Mouse (Mus musculus) embryonic fibroblast, embryonic 13.5 days (primary cell): ENCODE measurements around the gene Cntnap2. TPM values are rescaled to one million over a fixed set of nuclear protein-coding genes. Genes with fewer than 3 reads are reported as not detected.

Source experiments
- H3K27ac ChIP-seq: 2 replicates; pipeline ENCODE4 v1.5.1; 2012; ENCODE audit warnings: low read length, control low read depth, inconsistent platforms; ENCODE audit not compliant: insufficient read depth
- H3K4me1 ChIP-seq: 2 replicates; pipeline ENCODE4 v1.6.1; 2011; ENCODE audit warnings: low read length; ENCODE audit not compliant: control insufficient read depth, insufficient read depth
- H3K4me3 ChIP-seq: 2 replicates; pipeline ENCODE4 v1.5.1; 2011; ENCODE audit warnings: mild to moderate bottlenecking, control low read depth, low read length; ENCODE audit not compliant: insufficient read depth
- CTCF ChIP-seq: IDR thresholded peaks from 2 replicates; pipeline ENCODE4 v1.5.1; 2011; ENCODE audit warnings: mild to moderate bottlenecking, control low read depth, low read length, moderate library complexity, borderline replicate concordance; ENCODE audit not compliant: insufficient read depth
- POLR2A ChIP-seq: IDR thresholded peaks from 2 replicates; pipeline ENCODE4 v1.6.1; 2011; ENCODE audit warnings: low read depth, mild to moderate bottlenecking, control low read depth, low read length, moderate library complexity
- polyA plus RNA-seq: library from polyadenylated mRNA; stranded (reverse); fragments of >200 nt; gene quantifications from 2 replicates; pipeline ENCODE4 v1.2.4, GENCODE M21; 2011; ENCODE audit warnings: low read depth; ENCODE audit not compliant: missing spikeins, insufficient read length

Cntnap2 gene
- polyA plus RNA-seq, 1 experiment: 0.09 TPM

- no peaks in the 10 kb centered on the region for H3K4me1 ChIP-seq
- H3K27ac ChIP-seq: no peak overlapping the region
- H3K4me3 ChIP-seq: no peak overlapping the region
- TF ChIP-seq CTCF: peak; percentile 21; the same call in 1 of the 2 replicates
- TF ChIP-seq POLR2A: no peak
Observed at GRCm38 (mm10) chr6:45323505-45323904, 264.3 kb downstream of the Cntnap2 start.

GRCm38 (mm10) chr6:45327952-45328485 lies 268.9 kb downstream of the Cntnap2 start:
- TF ChIP-seq POLR2A (no peak), CTCF (no peak)
- Histone ChIP-seq H3K27ac (no peak overlapping the region), H3K4me1 (no peaks in the 10 kb centered on the region)

GRCm38 (mm10) chr6:45345396-45345795 lies 286.2 kb downstream of the Cntnap2 start:
- no peaks in the 10 kb centered on the region for H3K4me1 ChIP-seq
- no peak for TF ChIP-seq CTCF
- no peak for TF ChIP-seq POLR2A
- no peak overlapping the region for H3K4me3 ChIP-seq
- no peak overlapping the region for H3K27ac ChIP-seq

More at GRCm38 (mm10) chr6:45327952-45328485, 268.9 kb downstream of the Cntnap2 start:
- H3K4me3 ChIP-seq: no peak overlapping the region

- TF ChIP-seq POLR2A: no peak
- TF ChIP-seq CTCF: no peak
- Histone ChIP-seq H3K4me3 (no peak overlapping the region), H3K4me1 (no peaks in the 10 kb centered on the region), H3K27ac (no peak overlapping the region)
Observed at GRCm38 (mm10) chr6:45345953-45346352, 286.8 kb downstream of the Cntnap2 start.

GRCm38 (mm10) chr6:45366442-45366841 lies 307.3 kb downstream of the Cntnap2 start:
- H3K4me3 ChIP-seq: no peak overlapping the region
- no peaks in the 10 kb centered on the region for H3K4me1 ChIP-seq
- no peak overlapping the region for H3K27ac ChIP-seq
- no peak for TF ChIP-seq CTCF
- no peak for TF ChIP-seq POLR2A

- no peaks in the 10 kb centered on the region for H3K4me1 ChIP-seq
- TF ChIP-seq CTCF (no peak), POLR2A (no peak)
- H3K27ac ChIP-seq: no peak overlapping the region
- H3K4me3 ChIP-seq: no peak overlapping the region
Observed at GRCm38 (mm10) chr6:45381126-45381525, 322.0 kb downstream of the Cntnap2 start.

GRCm38 (mm10) chr6:45389034-45389433 lies 329.9 kb downstream of the Cntnap2 start:
- Histone ChIP-seq H3K4me3 (no peak overlapping the region), H3K27ac (no peak overlapping the region), H3K4me1 (no peaks in the 10 kb centered on the region)
- TF ChIP-seq CTCF: no peak
- TF ChIP-seq POLR2A: no peak

- no peak for TF ChIP-seq POLR2A
- TF ChIP-seq CTCF: no peak
- H3K27ac ChIP-seq: no peak overlapping the region
- no peak overlapping the region for H3K4me3 ChIP-seq
- H3K4me1 ChIP-seq: no peaks in the 10 kb centered on the region
Observed at GRCm38 (mm10) chr6:45413629-45414028, 354.5 kb downstream of the Cntnap2 start.

- no peak for TF ChIP-seq CTCF
- TF ChIP-seq POLR2A: no peak
- H3K4me3 ChIP-seq: no peak overlapping the region
- H3K4me1 ChIP-seq: no peaks in the 10 kb centered on the region
- no peak overlapping the region for H3K27ac ChIP-seq
Observed at GRCm38 (mm10) chr6:45455424-45455823, 396.3 kb downstream of the Cntnap2 start.

GRCm38 (mm10) chr6:45518221-45518620 lies 459.1 kb downstream of the Cntnap2 start:
- H3K4me3 ChIP-seq: no peak overlapping the region
- H3K4me1 ChIP-seq: no peaks in the 10 kb centered on the region

More at GRCm38 (mm10) chr6:45518221-45518620, 459.1 kb downstream of the Cntnap2 start:
- H3K27ac ChIP-seq: no peak overlapping the region
- TF ChIP-seq POLR2A (no peak), CTCF (no peak)
